Mouse (Mus musculus): Measurements from ENCODE around the gene Prdm16. TPM values are rescaled to one million over a fixed set of nuclear protein-coding genes. Genes with fewer than 3 reads are reported as not detected.

Gene Prdm16
- total and polyA plus RNA-seq, 3 experiments: not detected

DNA sequence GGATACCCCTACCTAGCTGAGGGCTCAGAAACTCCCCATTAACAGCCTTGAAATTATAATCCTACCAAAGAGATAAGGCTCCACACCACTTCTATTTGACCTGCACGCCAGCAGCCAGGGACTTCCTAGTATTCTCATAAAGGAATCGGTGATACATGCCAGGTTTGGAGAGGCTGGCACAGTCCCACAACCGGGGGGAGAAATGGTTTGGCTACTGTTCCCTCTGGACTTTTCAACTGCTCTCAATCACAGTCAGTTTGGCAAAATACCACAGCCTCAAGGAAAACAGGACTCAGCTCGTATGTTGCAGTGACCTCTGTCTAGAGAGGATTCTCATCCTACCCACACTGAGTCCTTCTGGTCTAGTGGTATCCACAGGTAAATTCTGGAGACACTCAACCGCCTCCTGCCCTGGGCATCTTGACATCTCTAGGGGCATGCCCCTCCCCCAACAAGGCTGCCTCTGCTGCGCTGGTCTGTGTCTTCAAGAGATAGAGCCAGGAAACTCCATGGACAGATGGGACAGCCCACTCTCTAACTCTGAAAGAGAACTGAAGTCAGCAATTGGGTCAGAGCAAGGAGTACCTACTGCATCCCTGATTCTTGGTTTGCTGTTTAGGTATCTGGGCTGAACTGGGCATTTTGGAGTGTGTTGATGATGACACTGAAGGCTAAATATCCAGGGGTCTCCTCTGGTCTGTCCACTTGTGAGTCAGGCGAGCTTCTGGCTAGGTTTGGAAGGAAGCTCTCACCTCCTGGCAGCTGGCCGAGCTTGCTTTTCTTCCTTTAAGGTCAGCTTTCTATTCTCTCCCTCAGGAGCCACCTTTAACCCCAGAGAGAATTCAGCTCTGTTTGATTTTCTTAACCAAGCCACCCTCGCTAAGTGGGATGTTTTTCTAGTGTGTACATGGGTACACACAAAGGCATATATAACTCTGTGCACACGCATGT, 234.4 kb downstream of the Prdm16 start:
- dilution Hi-C loops (cut with MboI; ENCODE audit: extremely low pct_ligation_motif_present, extremely low pct_unique_long_range_greater_than_20kb, low sequenced_read_pairs): no loop called here
- in situ Hi-C loops (cut with MboI; ENCODE audit: low pct_ligation_motif_present, low pct_unique_long_range_greater_than_20kb, low sequenced_read_pairs): no loop called here
- no peak for TF ChIP-seq KAT2A (IDR thresholded peaks at IDR 0.05; ENCODE audit: insufficient replicate concordance, low read length)
- no peak for TF ChIP-seq UBTF (IDR thresholded peaks at IDR 0.05; ENCODE audit: low read depth, low read length)
- TF ChIP-seq CHD1 (IDR thresholded peaks at IDR 0.05; ENCODE audit: low read depth, low read length): no peak
- TF ChIP-seq ETS1 (conservative IDR thresholded peaks at IDR 0.05; ENCODE audit: low read depth, low read length): no peak
- no peak for TF ChIP-seq MAX (IDR thresholded peaks at IDR 0.05; ENCODE audit: low read length)
- TF ChIP-seq MAZ (IDR thresholded peaks at IDR 0.05; ENCODE audit: low read depth, low read length): no peak
- no peak for TF ChIP-seq ELF1 (IDR thresholded peaks at IDR 0.05; ENCODE audit: low read depth, low read length)
- no peak for TF ChIP-seq SMC3 (IDR thresholded peaks at IDR 0.05; ENCODE audit: low read depth, low read length)
- TF ChIP-seq BHLHE40 (IDR thresholded peaks at IDR 0.05; ENCODE audit: low read depth, low read length): no peak
- TF ChIP-seq GABPA (IDR thresholded peaks at IDR 0.05; ENCODE audit: insufficient replicate concordance, low read depth, low read length): no peak
- TF ChIP-seq SIN3A (IDR thresholded peaks at IDR 0.05; ENCODE audit: low read length): no peak
- TF ChIP-seq E2F4 (IDR thresholded peaks at IDR 0.05; ENCODE audit: insufficient replicate concordance, low read depth, low read length): no peak
- TF ChIP-seq ZKSCAN1 (IDR thresholded peaks at IDR 0.05; ENCODE audit: borderline replicate concordance, low read depth, low read length): no peak

DNA sequence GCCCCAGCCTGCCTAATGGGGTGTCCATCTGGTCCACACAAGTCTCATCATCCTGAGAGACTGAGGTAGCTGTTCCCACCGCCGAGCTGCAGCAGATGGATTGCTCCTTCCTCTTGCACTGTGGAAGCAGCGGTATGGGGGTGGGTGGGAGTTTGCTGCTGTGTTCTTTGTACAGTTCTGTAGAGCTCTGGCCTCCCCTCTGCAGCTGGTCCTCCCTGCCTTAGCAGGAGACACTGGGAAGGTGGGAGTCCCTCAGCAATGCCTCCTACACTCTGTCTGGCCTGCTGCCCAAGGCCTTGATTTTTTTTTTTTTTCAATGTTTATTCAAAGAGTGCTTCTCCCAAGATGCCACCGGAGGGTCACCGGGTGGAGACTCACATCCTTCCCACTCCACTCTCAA, 235.3 kb downstream of the Prdm16 start:
- Histone ChIP-seq H3K79me2 (replicated peaks; ENCODE audit: control insufficient read depth, extremely low read depth, insufficient read depth, poor library complexity, severe bottlenecking) (no peaks in the 10 kb centered on the region), H3K4me3 (replicated peaks in 1 of 3; ENCODE audit: low read depth in 2 of 3, low read length in 2 of 3, poor library complexity in 1 of 3) (no peak overlapping the region), H3K9ac (ENCODE audit: insufficient read depth, low read depth) (no peak overlapping the region), H3K9me3 (replicated peaks; ENCODE audit: low read length) (peaks cover 90% of the 10 kb centered on the region), H3K36me3 (replicated peaks in 1 of 2; ENCODE audit: control insufficient read depth in 1 of 2, insufficient read depth in 1 of 2, low read length in 1 of 2) (no peaks in the 10 kb centered on the region), H3K27me3 (replicated peaks) (no peaks in the 10 kb centered on the region), H3K4me1 (ENCODE audit: control insufficient read depth in 1 of 2, insufficient read depth in 2 of 2) (no peaks in the 10 kb centered on the region), H3K4me2 (ENCODE audit: insufficient read depth, low read depth, poor library complexity, severe bottlenecking) (no peak overlapping the region), H3K27ac (ENCODE audit: insufficient read depth, low read depth) (no peak overlapping the region)
- DNase-seq (ENCODE audit: extremely low read depth): no peak
- in situ Hi-C loops (cut with MboI; ENCODE audit: low pct_ligation_motif_present, low pct_unique_long_range_greater_than_20kb, low sequenced_read_pairs) (no loop called here), dilution Hi-C loops (cut with MboI; ENCODE audit: extremely low pct_ligation_motif_present, extremely low pct_unique_long_range_greater_than_20kb, low sequenced_read_pairs) (no loop called here)
- no peak for TF ChIP-seq SIN3A (IDR thresholded peaks at IDR 0.05; ENCODE audit: low read length)
- TF ChIP-seq CTCF (conservative IDR thresholded peaks at IDR 0.05 in 1 of 2, IDR thresholded peaks at IDR 0.05 in 1 of 2; ENCODE audit: low read depth in 2 of 2, low read length in 2 of 2): no peak
- TF ChIP-seq MAFK (IDR thresholded peaks at IDR 0.05; ENCODE audit: insufficient replicate concordance, low read length): no peak
- no peak for TF ChIP-seq USF1 (IDR thresholded peaks at IDR 0.05; ENCODE audit: low read depth, low read length)
- TF ChIP-seq NELFE (IDR thresholded peaks at IDR 0.05; ENCODE audit: low read depth, low read length): no peak
- TF ChIP-seq UBTF (IDR thresholded peaks at IDR 0.05; ENCODE audit: low read depth, low read length): no peak
- no peak for TF ChIP-seq RCOR1 (conservative IDR thresholded peaks at IDR 0.05; ENCODE audit: low read depth, low read length)
- no peak for TF ChIP-seq BHLHE40 (IDR thresholded peaks at IDR 0.05; ENCODE audit: low read depth, low read length)
- TF ChIP-seq EP300 (IDR thresholded peaks at IDR 0.05; ENCODE audit: low read length): no peak
- TF ChIP-seq HCFC1 (IDR thresholded peaks at IDR 0.05; ENCODE audit: low read depth, low read length): no peak
- TF ChIP-seq E2F4 (IDR thresholded peaks at IDR 0.05; ENCODE audit: insufficient replicate concordance, low read depth, low read length): no peak
- TF ChIP-seq CHD1 (IDR thresholded peaks at IDR 0.05; ENCODE audit: low read depth, low read length): no peak
- no peak for TF ChIP-seq ZC3H11A (IDR thresholded peaks at IDR 0.05; ENCODE audit: low read depth, low read length)
- TF ChIP-seq MXI1 (IDR thresholded peaks at IDR 0.05; ENCODE audit: low read depth, low read length): no peak
- no peak for TF ChIP-seq GABPA (IDR thresholded peaks at IDR 0.05; ENCODE audit: insufficient replicate concordance, low read depth, low read length)
- TF ChIP-seq SMC3 (IDR thresholded peaks at IDR 0.05; ENCODE audit: low read depth, low read length): no peak
- TF ChIP-seq JUND (conservative IDR thresholded peaks at IDR 0.05; ENCODE audit: low read depth, low read length): no peak
- no peak for TF ChIP-seq IRF4 (IDR thresholded peaks at IDR 0.05; ENCODE audit: low read depth, low read length)
- no peak for TF ChIP-seq TCF12 (IDR thresholded peaks at IDR 0.05; ENCODE audit: low read depth, low read length)

More for the DNA sequence above, 234.4 kb downstream of the Prdm16 start:
- Histone ChIP-seq H3K9me3 (replicated peaks; ENCODE audit: low read length) (peaks cover 90% of the 10 kb centered on the region), H3K27me3 (replicated peaks) (no peaks in the 10 kb centered on the region), H3K4me3 (replicated peaks in 1 of 3; ENCODE audit: low read depth in 2 of 3, low read length in 2 of 3, poor library complexity in 1 of 3) (no peak overlapping the region), H3K27ac (ENCODE audit: insufficient read depth, low read depth) (no peak overlapping the region), H3K4me2 (ENCODE audit: insufficient read depth, low read depth, poor library complexity, severe bottlenecking) (no peak overlapping the region), H3K4me1 (ENCODE audit: control insufficient read depth in 1 of 2, insufficient read depth in 2 of 2) (no peaks in the 10 kb centered on the region), H3K79me2 (replicated peaks; ENCODE audit: control insufficient read depth, extremely low read depth, insufficient read depth, poor library complexity, severe bottlenecking) (no peaks in the 10 kb centered on the region), H3K9ac (ENCODE audit: insufficient read depth, low read depth) (no peak overlapping the region), H3K36me3 (replicated peaks in 1 of 2; ENCODE audit: control insufficient read depth in 1 of 2, insufficient read depth in 1 of 2, low read length in 1 of 2) (no peaks in the 10 kb centered on the region)
- no peak for DNase-seq (ENCODE audit: extremely low read depth)
